Mouse (Mus musculus) C2C12 (cell line): Measurements from ENCODE around the gene Trio.

ENCODE experiments used
- CEBPB ChIP-seq: IDR thresholded peaks from one replicate; pipeline ENCODE4 v1.6.1; 2011; ENCODE audit warnings: low read depth, mild to moderate bottlenecking, control low read depth, moderate library complexity
- CTCF ChIP-seq: IDR thresholded peaks from one replicate; pipeline ENCODE4 v1.5.1; 2011; ENCODE audit not compliant: control insufficient read depth, insufficient read depth, insufficient read length
- MAX ChIP-seq: IDR thresholded peaks from one replicate; pipeline ENCODE4 v1.6.1; 2011; ENCODE audit warnings: mild to moderate bottlenecking, control low read depth
- MYOD1 ChIP-seq: IDR thresholded peaks from one replicate; pipeline ENCODE4 v1.6.1; 2011; ENCODE audit warnings: low read depth; ENCODE audit not compliant: control insufficient read depth, insufficient read length

- no peak for TF ChIP-seq CTCF
- no peak for TF ChIP-seq CEBPB
- no peak for TF ChIP-seq MAX
- no peak for TF ChIP-seq MYOD1
Observed at GRCm38 (mm10) chr15:27752677-27753342, 272.8 kb downstream of the Trio start.
